Mouse (Mus musculus) right cerebral cortex, adult 2 months (tissue): ENCODE measurements around the gene Atp8b5.

Experiments
- DNase-seq, 2 experiments: peaks; one replicate each; pipeline ENCODE4 v3.0.0; 2021 to 2022; ENCODE audit warnings: low spot score in 2 of 2

Atp8b5 gene

DNA sequence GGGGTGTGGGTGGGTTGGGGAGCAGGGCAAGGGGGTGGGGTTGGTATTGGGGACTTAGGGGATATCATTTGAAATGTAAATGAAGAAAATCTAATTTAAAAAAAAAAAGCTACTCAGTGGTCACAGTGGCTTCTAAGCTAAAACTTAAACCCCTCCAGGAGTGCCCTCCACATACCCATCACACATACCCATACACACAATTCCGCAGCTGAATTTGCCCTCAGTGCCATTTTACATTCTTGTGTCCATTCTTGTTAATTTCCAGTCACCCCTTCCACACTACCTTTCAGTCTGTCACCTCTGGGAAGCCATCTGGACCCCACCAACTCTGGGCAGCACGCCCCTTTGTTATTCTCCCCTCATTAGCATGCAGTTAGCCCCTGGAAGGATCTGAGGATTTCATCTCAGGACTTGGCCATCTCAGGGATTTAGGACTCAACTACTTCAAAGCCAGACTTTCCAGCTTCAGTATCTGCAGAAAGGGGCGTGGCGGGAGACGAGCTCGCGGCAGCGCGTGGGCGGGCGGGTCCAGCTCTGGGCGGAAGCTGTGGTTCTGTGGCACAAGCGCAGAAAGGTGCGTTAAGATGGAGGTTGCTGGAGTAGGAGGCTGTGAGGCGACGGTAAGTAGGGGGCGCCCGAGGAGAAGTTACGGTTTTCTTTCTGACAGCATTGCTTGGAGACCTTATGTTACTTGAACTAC, at the start of gene Atp8b5:
Gene Atp8b5, plus strand, starts transcription at position 537 of the 700 bp plus-strand sequence.
- peak; percentile 89 to 91 for DNase-seq

- DNase-seq, result no peak
These were observed 49.0 kb upstream of the Atp8b5 start for GRCm38 (mm10) chr4:43217997-43218396.

- no peak for DNase-seq
These were observed 35.1 kb upstream of the Atp8b5 start for GRCm38 (mm10) chr4:43231821-43232220.

DNA sequence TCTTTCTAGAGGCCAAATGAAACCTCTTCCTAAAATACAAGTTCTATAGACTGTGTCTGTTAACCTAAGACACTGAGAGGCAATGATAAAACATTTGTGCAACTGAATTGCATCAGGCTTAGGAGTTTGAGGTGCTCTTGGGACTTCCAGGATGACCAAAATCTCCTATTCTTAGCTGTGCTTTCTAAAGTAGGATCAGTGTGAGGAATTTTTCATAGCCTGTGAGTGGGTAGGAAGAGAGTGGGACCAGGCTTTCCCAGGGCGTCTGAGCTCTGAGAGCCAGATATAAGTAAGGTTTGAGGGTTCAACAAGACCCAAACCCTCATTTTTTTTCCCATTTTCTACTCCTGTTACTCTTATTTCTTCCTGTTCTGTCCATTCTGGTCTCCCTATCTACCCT, 34.0 kb upstream of the Atp8b5 start:
- DNase-seq, result no peak

DNA sequence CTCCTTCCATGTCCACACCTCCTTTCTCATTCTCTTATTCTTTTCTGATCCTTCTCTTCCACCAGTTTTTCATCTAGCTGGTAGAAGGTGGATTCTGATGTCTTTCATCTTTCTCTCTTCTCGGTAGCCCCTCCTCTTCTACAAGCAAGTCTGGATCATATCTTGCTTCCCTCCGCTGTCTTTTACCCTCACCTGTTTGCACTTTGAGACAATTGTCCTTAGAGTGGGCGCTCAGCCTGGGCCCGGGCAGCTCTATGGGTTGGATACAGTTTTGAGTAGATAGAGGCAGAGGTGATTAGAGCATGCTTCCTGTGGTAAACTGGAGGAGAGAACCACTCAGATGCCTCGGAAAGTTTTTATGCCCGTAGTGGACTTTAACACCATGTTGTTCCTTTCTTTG, 33.5 kb upstream of the Atp8b5 start:
- no peak for DNase-seq

DNA sequence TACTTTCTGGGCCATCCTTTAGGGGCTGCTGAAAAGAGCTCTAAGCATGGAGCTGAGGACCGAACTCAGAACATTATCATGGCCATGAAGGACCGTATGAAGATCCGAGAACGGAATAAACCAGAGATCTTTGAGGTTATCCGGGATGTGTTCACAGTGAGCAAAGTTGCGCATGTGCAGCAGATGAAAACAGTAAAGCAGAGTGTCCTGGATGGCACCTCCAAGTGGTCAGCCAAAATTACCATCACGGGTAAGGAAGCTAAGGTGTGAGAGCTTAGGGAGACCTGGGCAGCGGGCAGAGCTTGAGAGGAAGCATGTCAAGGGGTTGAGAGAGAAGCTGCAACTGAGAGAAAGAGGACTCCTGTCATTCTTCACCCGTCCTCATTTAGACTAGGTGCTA, 30.1 kb upstream of the Atp8b5 start:
- no peak for DNase-seq

DNA sequence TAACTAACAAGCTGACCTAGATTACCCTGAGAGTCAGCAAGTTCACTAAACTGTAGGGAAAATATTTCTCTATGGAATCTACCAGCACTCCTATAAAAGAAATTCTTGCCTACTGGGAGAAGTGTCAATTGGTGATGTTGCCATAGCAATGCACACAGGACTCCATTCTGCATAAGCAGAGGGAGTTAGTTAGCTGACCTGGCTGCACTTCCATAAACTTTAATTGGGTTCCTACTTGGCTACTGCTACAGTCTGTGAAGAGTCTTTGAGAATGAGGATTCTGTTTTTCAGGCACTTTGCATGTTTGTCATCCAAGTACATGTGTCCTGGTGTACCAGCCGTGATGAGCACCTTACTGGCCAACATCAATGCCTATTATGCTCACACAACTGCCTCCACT, 26.2 kb upstream of the Atp8b5 start:
- no peak for DNase-seq

GRCm38 (mm10) chr4:43244022-43244421, 22.9 kb upstream of the Atp8b5 start:
- peak; percentile 44 to 59 for DNase-seq

GRCm38 (mm10) chr4:43245776-43246175, 21.2 kb upstream of the Atp8b5 start:
- no peak for DNase-seq

DNA sequence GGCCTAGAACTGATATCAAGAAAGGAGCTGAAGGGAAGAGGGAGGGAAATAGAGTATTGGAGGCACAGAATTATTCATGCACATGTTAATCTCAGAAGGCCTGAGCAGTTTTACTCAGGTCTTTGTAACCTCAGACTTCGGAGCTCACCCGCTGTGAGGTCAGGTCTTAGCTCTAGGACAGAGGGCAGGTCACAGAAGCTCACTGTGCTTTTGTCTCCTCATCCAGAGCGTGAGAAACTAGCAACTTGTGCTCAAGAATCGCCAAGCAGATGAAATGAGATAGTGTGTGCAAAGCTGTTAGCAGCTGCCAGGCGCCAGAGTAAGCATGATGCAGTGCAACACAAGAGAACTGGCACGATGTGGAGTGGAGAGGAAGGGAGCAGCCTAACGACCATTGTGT, 18.9 kb upstream of the Atp8b5 start:
- DNase-seq, result no peak

GRCm38 (mm10) chr4:43248909-43249308, 18.1 kb upstream of the Atp8b5 start:
- peak; percentile 47 to 64 for DNase-seq

GRCm38 (mm10) chr4:43251269-43251668, 15.7 kb upstream of the Atp8b5 start:
- DNase-seq, result no peak

GRCm38 (mm10) chr4:43257040-43257439, 9.9 kb upstream of the Atp8b5 start:
- no peak for DNase-seq

DNA sequence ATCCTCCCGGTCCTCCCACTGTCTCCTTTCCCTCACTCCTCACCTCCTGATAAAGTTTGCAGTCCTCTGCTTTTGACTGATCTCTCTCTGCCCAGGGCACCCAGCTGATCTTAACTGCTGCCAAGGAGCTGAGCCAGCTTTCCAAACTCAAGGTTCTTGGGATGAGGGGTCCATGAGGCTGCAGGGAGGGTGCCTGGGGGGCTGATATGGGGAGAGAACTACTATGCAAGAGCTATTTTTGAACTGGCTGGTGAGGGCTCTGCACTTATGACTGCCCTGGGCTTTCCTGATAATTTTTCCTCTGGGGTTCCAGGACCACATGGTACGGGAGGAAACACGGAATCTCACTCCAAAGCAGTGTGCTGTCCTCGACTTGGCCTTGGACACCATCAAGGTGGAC, 8.4 kb upstream of the Atp8b5 start:
- no peak for DNase-seq

DNA sequence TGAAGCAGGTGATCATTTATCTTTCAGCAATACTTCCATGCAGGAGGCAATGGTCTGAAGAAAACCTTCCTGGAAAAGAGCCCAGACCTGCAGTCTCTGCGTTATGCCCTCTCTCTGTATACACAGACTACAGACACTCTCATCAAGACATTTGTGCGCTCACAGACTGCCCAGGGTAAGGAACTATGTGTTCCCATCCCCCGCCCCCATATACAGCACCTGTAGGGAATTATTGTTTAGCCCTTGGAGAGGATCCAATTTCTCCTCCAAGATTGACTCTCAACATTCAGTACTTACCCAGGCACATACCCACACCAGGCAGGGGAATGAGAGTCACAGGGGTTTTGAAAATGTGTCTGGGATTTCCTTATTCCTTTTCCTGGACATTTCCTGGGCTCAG, 7.5 kb upstream of the Atp8b5 start:
- no peak for DNase-seq

- no peak for DNase-seq
These were observed 6.9 kb upstream of the Atp8b5 start for GRCm38 (mm10) chr4:43260096-43260495.

DNA sequence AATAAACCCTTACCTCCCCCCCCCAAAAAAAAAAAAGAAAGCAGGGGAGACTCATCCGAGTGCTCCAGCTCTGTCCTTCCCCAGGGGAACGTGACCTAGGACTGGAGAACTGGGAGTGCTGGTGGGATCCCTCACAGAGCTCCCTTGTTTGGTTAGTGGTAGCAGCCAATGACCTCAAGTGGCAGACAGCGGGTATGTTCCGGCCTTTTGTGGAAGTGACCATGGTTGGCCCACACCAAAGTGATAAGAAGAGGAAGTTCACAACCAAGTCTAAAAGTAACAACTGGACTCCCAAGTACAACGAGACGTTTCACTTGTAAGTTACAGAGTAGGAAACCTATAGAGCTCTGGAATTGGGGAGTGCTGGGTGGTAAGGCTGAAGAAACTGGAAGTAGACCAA, 4.1 kb upstream of the Atp8b5 start:
- DNase-seq, result no peak

GRCm38 (mm10) chr4:43266146-43266545, 813 bp upstream of the Atp8b5 start:
- DNase-seq, result no peak

DNA sequence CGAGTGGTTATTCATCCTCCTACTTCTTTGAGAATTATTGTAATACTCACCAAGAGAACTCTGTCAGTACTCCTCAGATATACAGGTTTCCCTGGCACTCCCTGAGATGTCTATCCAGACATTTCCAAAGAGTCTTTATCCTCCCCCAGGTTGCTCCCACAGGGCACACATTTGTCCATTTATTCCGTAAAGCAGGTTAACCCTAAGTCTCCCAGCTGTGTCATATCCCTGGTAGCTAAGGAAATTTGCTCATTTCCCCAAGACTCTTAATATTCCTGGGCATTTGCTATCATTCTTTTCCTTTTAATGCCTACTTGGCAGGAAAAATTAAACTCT, 332 bp downstream of the Atp8b5 start:
- no peak for DNase-seq

GRCm38 (mm10) chr4:43285476-43285875, 18.5 kb downstream of the Atp8b5 start:
- DNase-seq, result no peak

DNA sequence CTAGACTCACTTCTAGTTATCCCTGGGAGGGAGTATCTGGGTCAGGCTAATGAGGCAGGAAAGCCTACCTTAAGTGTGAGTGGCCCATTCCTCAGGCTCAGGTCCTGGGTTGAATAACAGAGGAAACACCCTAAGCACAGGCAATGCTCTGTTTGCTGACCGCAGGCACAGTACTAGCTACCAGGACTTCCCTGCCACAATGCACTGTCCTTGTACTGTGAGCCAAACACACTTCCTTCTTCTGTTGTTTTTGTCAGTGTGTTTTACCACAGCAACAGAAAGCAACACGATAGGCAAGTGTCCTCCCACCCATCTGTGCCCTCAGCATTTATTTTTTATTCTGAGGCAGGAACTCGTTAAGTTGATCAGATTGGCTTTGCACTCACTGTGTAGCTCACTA, 20.3 kb downstream of the Atp8b5 start:
- no peak for DNase-seq

- DNase-seq, result no peak
These were observed 27.0 kb downstream of the Atp8b5 start for GRCm38 (mm10) chr4:43294001-43294400.

DNA sequence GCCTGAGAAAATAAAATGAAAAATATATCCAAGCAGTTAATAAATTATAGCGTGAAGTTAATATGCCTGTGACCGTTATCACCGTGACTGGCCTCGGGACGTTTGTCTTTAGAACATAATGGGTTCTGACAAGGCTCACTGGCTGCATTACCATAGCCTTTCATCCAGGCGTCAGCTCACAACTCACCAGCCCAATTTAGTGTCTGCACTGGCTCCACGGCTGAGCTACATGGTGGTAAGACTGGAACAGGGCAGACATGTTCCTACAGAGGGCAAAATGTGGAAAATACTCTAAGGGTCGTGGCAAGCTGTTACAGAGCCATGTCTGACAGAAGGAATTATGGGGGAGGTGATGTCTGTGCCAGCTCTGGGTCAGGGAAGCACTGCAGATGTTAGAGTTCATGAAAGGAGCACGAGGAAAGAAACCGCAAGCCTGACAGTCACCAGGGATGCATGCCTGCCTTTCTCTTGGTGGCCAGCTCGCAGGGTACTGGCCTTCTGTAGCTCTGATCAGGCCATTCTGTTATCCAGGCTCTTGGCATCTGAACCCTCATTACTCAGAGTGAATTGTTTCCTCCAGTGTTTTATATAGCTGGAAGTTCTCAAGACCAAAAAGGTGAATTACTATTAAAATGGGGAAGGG, 42.9 kb downstream of the Atp8b5 start:
- DNase-seq, result no peak

GRCm38 (mm10) chr4:43321536-43321935, 54.6 kb downstream of the Atp8b5 start:
- no peak for DNase-seq
